Mouse (Mus musculus): ENCODE measurements around the gene Enkd1. TPM values are rescaled to one million over a fixed set of nuclear protein-coding genes. Genes with fewer than 3 reads are reported as not detected.

Enkd1 gene
- polyA plus RNA-seq (2015; fragmentation: Nextera tagmentation; extraction: Ambion mirVana), result 8.8 and 9.2 TPM in 2 replicates

DNA sequence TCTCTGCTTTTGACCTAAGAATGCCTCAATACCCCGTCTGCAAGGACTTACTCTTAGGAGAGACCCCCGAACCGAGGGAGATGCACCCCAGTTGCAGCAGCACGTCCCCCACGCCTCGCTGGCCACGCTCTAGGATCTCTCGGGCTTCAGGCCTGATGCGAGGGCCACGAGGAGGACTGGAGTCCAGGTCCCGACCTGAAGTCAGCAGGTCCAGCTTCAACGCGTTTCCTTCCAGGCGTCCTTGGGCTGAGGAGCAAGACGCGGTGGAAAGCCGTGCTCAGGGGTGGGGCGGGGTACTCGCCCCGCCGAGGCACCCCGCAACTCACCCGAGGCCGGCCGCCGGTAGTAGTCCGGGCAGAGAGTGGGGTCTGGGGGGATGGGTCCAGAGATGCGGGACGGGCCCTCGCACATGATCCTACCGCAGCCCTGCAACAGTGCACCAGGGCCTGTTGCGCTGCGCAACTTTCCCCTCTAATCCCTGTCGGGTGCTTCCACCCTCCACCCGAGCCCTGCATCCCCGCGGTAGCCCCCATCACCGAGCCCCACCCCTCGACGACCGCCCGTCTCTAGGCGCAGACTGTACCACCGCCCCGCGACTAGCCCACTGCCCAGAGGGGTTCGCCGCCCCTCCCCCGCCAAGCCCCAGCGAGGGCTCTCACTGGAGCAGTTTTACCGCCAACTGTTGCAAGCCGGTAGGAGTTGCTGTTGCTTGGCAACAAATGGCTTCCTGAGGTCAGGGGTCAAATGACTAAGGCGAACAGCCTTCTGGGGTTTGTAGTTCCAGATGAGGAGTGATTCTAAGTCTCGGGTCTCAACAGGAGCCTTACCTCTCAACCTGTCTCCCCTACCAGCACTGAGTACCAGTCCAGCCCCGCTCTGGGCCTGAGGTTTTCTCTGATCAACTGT lies at the start of gene Enkd1, which contains the start of gene 4933405L10Rik:
Gene Enkd1 (minus strand): TSS at position 713 of the 906 bp plus-strand sequence.
Gene 4933405L10Rik (plus strand): TSS at position 158 of the 906 bp plus-strand sequence.

DNA sequence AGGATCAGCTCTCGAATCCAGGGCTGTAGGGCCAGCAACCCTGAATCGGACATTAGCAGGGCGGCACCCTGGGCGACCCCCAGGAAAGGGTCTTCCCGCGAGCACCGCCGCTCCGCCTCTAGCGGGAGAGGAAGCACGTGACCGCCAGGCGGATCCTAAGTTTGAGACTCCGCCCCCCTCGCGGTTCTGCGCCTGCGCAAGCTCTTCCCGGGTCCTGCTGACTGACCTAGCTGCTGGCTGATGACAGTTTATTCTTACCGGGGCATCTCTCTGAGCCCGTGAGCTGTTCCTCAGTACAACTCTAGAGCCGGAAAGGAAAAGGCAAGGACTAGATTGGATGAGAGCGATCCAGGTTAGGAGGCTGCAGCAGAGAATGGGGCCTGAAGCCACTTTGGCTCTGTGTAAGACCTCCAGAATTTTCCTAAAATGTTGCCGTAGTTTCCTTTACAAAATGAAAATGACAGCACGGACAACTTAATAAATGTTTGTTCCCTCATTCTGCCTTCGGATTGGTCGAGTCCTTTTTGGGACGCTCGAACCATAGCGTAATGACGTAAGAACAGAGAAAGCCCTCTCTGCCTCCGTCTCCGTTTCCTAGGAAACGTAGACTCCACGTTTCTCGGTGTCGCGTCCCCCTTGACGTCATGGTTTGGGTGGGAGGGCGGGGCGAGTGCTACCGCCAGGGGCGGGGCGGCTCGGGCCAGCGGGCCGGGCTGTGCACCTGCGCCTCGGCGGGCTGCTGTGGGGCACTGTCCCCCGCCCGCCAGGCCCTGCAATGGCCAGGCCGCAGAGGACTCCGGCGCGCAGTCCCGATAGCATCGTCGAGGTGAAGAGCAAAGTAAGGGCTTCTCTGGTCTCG lies 6.8 kb downstream of the Enkd1 start, which contains the start of the genes Acd and Pard6a:
Gene Acd (minus strand): TSS at position 137 of the 859 bp plus-strand sequence.
Gene Pard6a (plus strand): TSS at position 183 of the 859 bp plus-strand sequence.

DNA sequence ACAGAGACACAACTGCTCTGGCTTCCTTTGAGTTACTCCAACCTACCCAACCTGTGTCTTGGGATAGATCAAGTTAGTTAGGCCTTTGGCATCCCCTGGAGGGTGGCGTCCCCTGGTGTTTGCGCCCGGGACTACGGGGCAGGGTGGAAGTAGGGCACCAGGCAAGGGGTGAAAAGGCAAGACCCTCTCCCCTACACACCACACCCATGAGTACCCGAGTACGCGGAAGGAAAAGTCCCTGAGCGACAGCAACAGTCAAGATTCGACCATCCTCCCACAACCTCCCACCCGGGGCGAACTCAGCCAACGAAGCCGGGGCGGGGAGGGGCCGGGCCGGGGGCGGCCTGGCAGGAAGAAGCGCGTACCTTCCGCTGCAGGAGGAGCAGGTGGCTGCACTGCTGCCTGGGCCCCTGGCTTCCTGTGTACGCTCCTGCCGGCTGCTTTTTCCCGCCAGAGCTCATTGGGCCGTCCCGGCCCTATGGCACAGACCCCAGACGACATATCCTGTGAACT lies 22.2 kb downstream of the Enkd1 start, which contains the start of gene Carmil2:
Gene Carmil2 (plus strand): TSS at position 479 of the 513 bp plus-strand sequence.

Other genes with a start within 250 kb of the Enkd1 start
- gene Tppp3, start 236.7 kb downstream of the Enkd1 start, polyA plus RNA-seq (2015; fragmentation: Nextera tagmentation; extraction: Ambion mirVana), result 6.6 and 9.6 TPM in 2 replicates
- 6.8 and 10.3 TPM in 2 replicates for gene Zdhhc1, start 211.3 kb downstream of the Enkd1 start, polyA plus RNA-seq (2015; fragmentation: Nextera tagmentation; extraction: Ambion mirVana)
- gene Hsd11b2, start 189.5 kb downstream of the Enkd1 start, polyA plus RNA-seq (2015; fragmentation: Nextera tagmentation; extraction: Ambion mirVana), result 1.1 and 2.4 TPM in 2 replicates
- 63.4 and 73.0 TPM in 2 replicates for gene Atp6v0d1, start 142.2 kb downstream of the Enkd1 start, polyA plus RNA-seq (2015; fragmentation: Nextera tagmentation; extraction: Ambion mirVana)
- gene Ripor1, start 103.0 kb downstream of the Enkd1 start, polyA plus RNA-seq (2015; fragmentation: Nextera tagmentation; extraction: Ambion mirVana), result 11.4 and 14.0 TPM in 2 replicates
- gene Ctcf, start 71.6 kb downstream of the Enkd1 start, polyA plus RNA-seq (2015; fragmentation: Nextera tagmentation; extraction: Ambion mirVana), result 95.3 and 95.7 TPM in 2 replicates
- gene Agrp, start 70.8 kb downstream of the Enkd1 start, polyA plus RNA-seq (2015; fragmentation: Nextera tagmentation; extraction: Ambion mirVana), result 0.34 TPM in 1 of 2 replicates, not detected in the other
- 1.6 and 2.0 TPM in 2 replicates for gene Carmil2, start 21.9 kb downstream of the Enkd1 start, polyA plus RNA-seq (2015; fragmentation: Nextera tagmentation; extraction: Ambion mirVana)
- 37.3 and 37.4 TPM in 2 replicates for gene Acd, start 7.1 kb downstream of the Enkd1 start, polyA plus RNA-seq (2015; fragmentation: Nextera tagmentation; extraction: Ambion mirVana)
- gene Pard6a, start 7.1 kb downstream of the Enkd1 start, polyA plus RNA-seq (2015; fragmentation: Nextera tagmentation; extraction: Ambion mirVana), result 10.8 and 12.9 TPM in 2 replicates
- not detected in 2 replicates for gene 4933405L10Rik, start 555 bp downstream of the Enkd1 start, polyA plus RNA-seq (2015; fragmentation: Nextera tagmentation; extraction: Ambion mirVana)
- gene Gfod2, start 50.5 kb upstream of the Enkd1 start, polyA plus RNA-seq (2015; fragmentation: Nextera tagmentation; extraction: Ambion mirVana), result 3.8 and 4.0 TPM in 2 replicates
- 43.9 and 49.2 TPM in 2 replicates for gene Ranbp10, start 119.1 kb upstream of the Enkd1 start, polyA plus RNA-seq (2015; fragmentation: Nextera tagmentation; extraction: Ambion mirVana)
- gene Tsnaxip1, start 119.5 kb upstream of the Enkd1 start, polyA plus RNA-seq (2015; fragmentation: Nextera tagmentation; extraction: Ambion mirVana), result 0.22 and 0.23 TPM in 2 replicates
- gene Cenpt, start 145.1 kb upstream of the Enkd1 start, polyA plus RNA-seq (2015; fragmentation: Nextera tagmentation; extraction: Ambion mirVana), result 21.0 and 21.1 TPM in 2 replicates
- 33.8 and 34.9 TPM in 2 replicates for gene Thap11, start 146.9 kb upstream of the Enkd1 start, polyA plus RNA-seq (2015; fragmentation: Nextera tagmentation; extraction: Ambion mirVana)
- gene Nutf2, start 152.4 kb upstream of the Enkd1 start, polyA plus RNA-seq (2015; fragmentation: Nextera tagmentation; extraction: Ambion mirVana), result 125 and 144 TPM in 2 replicates
- 16.4 and 18.2 TPM in 2 replicates for gene Edc4, start 172.7 kb upstream of the Enkd1 start, polyA plus RNA-seq (2015; fragmentation: Nextera tagmentation; extraction: Ambion mirVana)
- gene Nrn1l, start 185.4 kb upstream of the Enkd1 start, polyA plus RNA-seq (2015; fragmentation: Nextera tagmentation; extraction: Ambion mirVana), result 0.46 TPM in 1 of 2 replicates, not detected in the other
- gene Pskh1, start 192.2 kb upstream of the Enkd1 start, polyA plus RNA-seq (2015; fragmentation: Nextera tagmentation; extraction: Ambion mirVana), result 12.7 and 15.0 TPM in 2 replicates
- gene Ctrl, start 225.7 kb upstream of the Enkd1 start, polyA plus RNA-seq (2015; fragmentation: Nextera tagmentation; extraction: Ambion mirVana), result 1.4 and 4.2 TPM in 2 replicates
- 77.1 and 84.1 TPM in 2 replicates for gene Psmb10, start 230.2 kb upstream of the Enkd1 start, polyA plus RNA-seq (2015; fragmentation: Nextera tagmentation; extraction: Ambion mirVana)
- gene Lcat, start 235.2 kb upstream of the Enkd1 start, polyA plus RNA-seq (2015; fragmentation: Nextera tagmentation; extraction: Ambion mirVana), result 0.82 and 1.0 TPM in 2 replicates